Mouse (Mus musculus): Measurements from ENCODE around the gene Phb. TPM values are rescaled to one million over a fixed set of nuclear protein-coding genes. Genes with fewer than 3 reads are reported as not detected.
A peak's percentile ranks its signal among the peaks of the same experiment; 100 is the strongest.

Phb gene
- polyA plus RNA-seq, 2 experiments = 124 to 153 TPM

DNA sequence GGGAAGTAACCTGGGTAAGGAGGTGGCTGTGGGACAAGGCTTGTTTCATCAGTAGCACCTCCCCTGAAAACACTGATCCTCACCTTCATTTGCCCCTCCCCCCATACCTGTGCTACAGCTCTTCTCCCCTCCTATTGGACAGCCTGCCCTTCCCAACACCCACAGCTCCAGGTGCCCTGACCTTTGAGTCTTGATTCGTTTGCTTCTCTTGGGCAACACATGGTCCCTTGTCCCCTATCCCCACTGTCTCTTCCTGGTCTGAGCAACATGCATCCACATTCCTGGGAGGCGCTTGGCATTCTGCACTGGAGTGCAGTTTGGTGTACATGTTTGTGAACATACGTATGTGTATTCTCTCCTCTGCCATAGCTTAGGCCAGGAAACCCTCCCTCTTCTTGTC lies 16.2 kb downstream of the Phb start:
- no peak for TF ChIP-seq EP300 (IDR thresholded peaks at IDR 0.05; ENCODE audit: low read depth)
- TF ChIP-seq CTCF (IDR thresholded peaks at IDR 0.05; ENCODE audit: low read depth) = no peak
- no peak for DNase-seq (ENCODE audit: low read depth in 3 of 3, low spot score in 3 of 3)
- no peak overlapping the region for H3K9ac ChIP-seq (replicated peaks)
- H3K36me3 ChIP-seq (replicated peaks; ENCODE audit: control insufficient read depth, insufficient read depth, low read depth) = peaks cover 11% of the 10 kb centered on the region
- WGBS (ENCODE audit: insufficient replicate concordance) = 74% methylated on average over 3 of the region's 3 CpGs
- H3K4me1 ChIP-seq (replicated peaks; ENCODE audit: control insufficient read depth in 2 of 2, insufficient read depth in 2 of 2, low read length in 1 of 2) = peaks cover 2 to 8% of the 10 kb centered on the region in 2 experiments
- no peak overlapping the region for H3K4me3 ChIP-seq (ENCODE audit: insufficient read depth in 1 of 2, low read depth in 2 of 2, low read length in 2 of 2)
- peak; percentile 22; the same call in 1 of the 2 replicates for ATAC-seq (ENCODE audit: insufficient read depth)
- H3K27me3 ChIP-seq (ENCODE audit: control insufficient read depth, insufficient read depth, low read length) = no peaks in the 10 kb centered on the region
- H3K27ac ChIP-seq = no peak overlapping the region
- H3K4me2 ChIP-seq (ENCODE audit: low read depth) = no peak overlapping the region
- no peaks in the 10 kb centered on the region for H3K9me3 ChIP-seq (ENCODE audit: control insufficient read depth, low read length)

DNA sequence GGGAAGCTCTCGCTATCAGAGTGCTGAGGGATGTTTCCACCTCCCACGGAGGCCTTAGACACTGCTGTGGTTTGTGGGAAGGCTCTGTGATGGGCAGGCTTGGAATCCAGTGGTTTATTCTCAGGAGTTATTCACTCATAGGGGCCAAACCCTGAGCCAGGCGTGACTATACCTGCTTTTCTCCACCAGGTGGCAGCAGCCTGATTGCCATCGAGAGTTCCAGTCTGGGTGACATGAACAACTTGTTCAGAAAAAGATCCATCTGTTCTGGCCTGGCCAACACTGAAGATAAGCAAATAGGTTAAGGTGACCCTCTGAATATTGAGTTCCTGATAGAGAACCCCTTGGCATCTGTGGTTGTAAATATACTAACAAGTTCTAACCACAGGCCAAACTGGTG lies 19.3 kb downstream of the Phb start:
- no peak overlapping the region for H3K27ac ChIP-seq
- peak; percentile 97 for TF ChIP-seq CTCF (IDR thresholded peaks at IDR 0.05; ENCODE audit: low read depth)
- no peak for TF ChIP-seq EP300 (IDR thresholded peaks at IDR 0.05; ENCODE audit: low read depth)
- DNase-seq (ENCODE audit: low read depth in 3 of 3, low spot score in 3 of 3) (peak; percentile 49 to 64 (median 54)), ATAC-seq (ENCODE audit: insufficient read depth) (no peak)
- no peaks in the 10 kb centered on the region for H3K27me3 ChIP-seq (ENCODE audit: control insufficient read depth, insufficient read depth, low read length)
- H3K36me3 ChIP-seq (replicated peaks; ENCODE audit: control insufficient read depth, insufficient read depth, low read depth) = no peaks in the 10 kb centered on the region
- H3K4me2 ChIP-seq (ENCODE audit: low read depth) = no peak overlapping the region
- H3K9ac ChIP-seq (replicated peaks) = no peak overlapping the region
- no peaks in the 10 kb centered on the region for H3K9me3 ChIP-seq (ENCODE audit: control insufficient read depth, low read length)
- H3K4me3 ChIP-seq (ENCODE audit: insufficient read depth in 1 of 2, low read depth in 2 of 2, low read length in 2 of 2) = no peak overlapping the region
- WGBS (ENCODE audit: insufficient replicate concordance) = under 1% methylated on average over 4 of the region's 4 CpGs
- H3K4me1 ChIP-seq (replicated peaks; ENCODE audit: control insufficient read depth in 2 of 2, insufficient read depth in 2 of 2, low read length in 1 of 2) = peaks cover 20 to 37% of the 10 kb centered on the region in 2 experiments

- Histone ChIP-seq H3K9me3 (ENCODE audit: control insufficient read depth, low read length) (no peaks in the 10 kb centered on the region), H3K4me3 (ENCODE audit: insufficient read depth in 1 of 2, low read depth in 2 of 2, low read length in 2 of 2) (no peak overlapping the region), H3K9ac (replicated peaks) (no peak overlapping the region), H3K27me3 (ENCODE audit: control insufficient read depth, insufficient read depth, low read length) (no peaks in the 10 kb centered on the region), H3K4me2 (ENCODE audit: low read depth) (peak overlapping the region; percentile 30), H3K4me1 (replicated peaks; ENCODE audit: control insufficient read depth in 2 of 2, insufficient read depth in 2 of 2, low read length in 1 of 2) (peaks cover 26 to 45% of the 10 kb centered on the region in 2 experiments), H3K36me3 (replicated peaks; ENCODE audit: control insufficient read depth, insufficient read depth, low read depth) (no peaks in the 10 kb centered on the region), H3K27ac (no peak overlapping the region; the same call in 1 of the 2 replicates)
- TF ChIP-seq EP300 (IDR thresholded peaks at IDR 0.05; ENCODE audit: low read depth) (no peak), CTCF (IDR thresholded peaks at IDR 0.05; ENCODE audit: low read depth) (peak; percentile 71)
- no peak for DNase-seq (ENCODE audit: low read depth in 3 of 3, low spot score in 3 of 3)
- ATAC-seq (ENCODE audit: insufficient read depth) = no peak
- whole genome bisulfite sequencing (ENCODE audit: insufficient replicate concordance) = 22% methylated on average over 11 of the region's 11 CpGs
These were observed 20.4 kb downstream of the Phb start for GRCm38 (mm10) chr11:95687084-95687656.

DNA sequence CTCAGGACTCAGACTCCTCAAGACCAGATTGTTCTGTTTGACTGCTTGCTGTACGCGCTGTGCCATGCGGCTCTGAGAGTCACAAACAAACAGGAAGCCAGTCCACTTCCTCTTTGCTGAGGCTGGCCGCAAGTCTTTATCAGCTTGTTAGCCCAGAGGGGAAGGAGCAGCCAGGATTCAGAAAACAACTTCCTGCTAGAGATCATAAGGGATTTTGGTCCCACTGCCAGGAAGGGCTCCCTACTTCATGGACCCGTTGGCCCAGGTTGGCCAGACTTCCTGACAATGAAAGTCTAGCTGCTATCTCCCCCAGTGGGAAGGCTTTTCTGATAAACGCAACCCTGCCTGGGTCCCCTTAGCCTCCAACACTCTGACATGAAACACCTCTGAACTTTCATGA lies 21.8 kb downstream of the Phb start:
- peak overlapping the region; percentile 0 to 15; a peak in 3 of 4 replicates for H3K4me3 ChIP-seq (ENCODE audit: insufficient read depth in 1 of 2, low read depth in 2 of 2, low read length in 2 of 2)
- H3K36me3 ChIP-seq (replicated peaks; ENCODE audit: control insufficient read depth, insufficient read depth, low read depth) = no peaks in the 10 kb centered on the region
- H3K9ac ChIP-seq (replicated peaks) = peak overlapping the region; percentile 41
- H3K9me3 ChIP-seq (ENCODE audit: control insufficient read depth, low read length) = no peaks in the 10 kb centered on the region
- 7% methylated on average over 6 of the region's 6 CpGs for WGBS (ENCODE audit: insufficient replicate concordance)
- TF ChIP-seq CTCF (IDR thresholded peaks at IDR 0.05; ENCODE audit: low read depth) (no peak), EP300 (IDR thresholded peaks at IDR 0.05; ENCODE audit: low read depth) (no peak; the same call in 1 of the 2 replicates)
- peak; percentile 55 for ATAC-seq (ENCODE audit: insufficient read depth)
- H3K27ac ChIP-seq = peak overlapping the region; percentile 49
- no peaks in the 10 kb centered on the region for H3K27me3 ChIP-seq (ENCODE audit: control insufficient read depth, insufficient read depth, low read length)
- H3K4me2 ChIP-seq (ENCODE audit: low read depth) = peak overlapping the region; percentile 47
- peak in 1 of 3 experiments; percentile 48 for DNase-seq (ENCODE audit: low read depth in 3 of 3, low spot score in 3 of 3)
- peaks cover 27 to 44% of the 10 kb centered on the region in 2 experiments for H3K4me1 ChIP-seq (replicated peaks; ENCODE audit: control insufficient read depth in 2 of 2, insufficient read depth in 2 of 2, low read length in 1 of 2)

DNA sequence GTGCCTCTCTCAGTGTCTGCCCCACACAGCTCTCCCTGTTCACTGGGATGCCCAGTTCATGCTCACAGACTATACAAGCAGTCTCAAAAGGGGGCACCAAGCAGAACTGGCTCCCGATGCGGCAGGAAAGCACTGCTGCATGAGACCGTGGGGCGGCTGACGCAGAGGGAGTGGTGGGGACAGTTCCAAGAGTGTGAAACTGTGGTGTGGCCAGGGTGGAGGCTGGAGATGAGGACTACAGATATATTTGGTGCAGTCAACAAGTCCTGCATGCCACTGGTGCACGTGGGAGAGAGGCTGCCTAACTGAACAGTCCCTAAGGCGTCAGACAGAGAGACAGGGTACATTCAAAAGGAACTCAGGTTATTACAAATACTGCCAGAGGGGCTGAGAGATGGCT lies 22.2 kb downstream of the Phb start:
- Histone ChIP-seq H3K36me3 (replicated peaks; ENCODE audit: control insufficient read depth, insufficient read depth, low read depth) (no peaks in the 10 kb centered on the region), H3K27me3 (ENCODE audit: control insufficient read depth, insufficient read depth, low read length) (no peaks in the 10 kb centered on the region), H3K4me2 (ENCODE audit: low read depth) (peak overlapping the region; percentile 47), H3K9me3 (ENCODE audit: control insufficient read depth, low read length) (no peaks in the 10 kb centered on the region), H3K9ac (replicated peaks) (peak overlapping the region; percentile 41), H3K27ac (peak overlapping the region; percentile 49), H3K4me3 (ENCODE audit: insufficient read depth in 1 of 2, low read depth in 2 of 2, low read length in 2 of 2) (peak overlapping the region; percentile 0 to 15; a peak in 3 of 4 replicates), H3K4me1 (replicated peaks; ENCODE audit: control insufficient read depth in 2 of 2, insufficient read depth in 2 of 2, low read length in 1 of 2) (peaks cover 27 to 44% of the 10 kb centered on the region in 2 experiments)
- DNase-seq (ENCODE audit: low read depth in 3 of 3, low spot score in 3 of 3) (peak in 1 of 3 experiments; percentile 60), ATAC-seq (ENCODE audit: insufficient read depth) (peak; percentile 84)
- TF ChIP-seq CTCF (IDR thresholded peaks at IDR 0.05; ENCODE audit: low read depth) (peak; percentile 22; the same call in 1 of the 2 replicates), EP300 (IDR thresholded peaks at IDR 0.05; ENCODE audit: low read depth) (no peak)
- WGBS (ENCODE audit: insufficient replicate concordance) = 6% methylated on average over 7 of the region's 7 CpGs
